Mouse (Mus musculus): ENCODE measurements around the gene Gp1ba.

DNA sequence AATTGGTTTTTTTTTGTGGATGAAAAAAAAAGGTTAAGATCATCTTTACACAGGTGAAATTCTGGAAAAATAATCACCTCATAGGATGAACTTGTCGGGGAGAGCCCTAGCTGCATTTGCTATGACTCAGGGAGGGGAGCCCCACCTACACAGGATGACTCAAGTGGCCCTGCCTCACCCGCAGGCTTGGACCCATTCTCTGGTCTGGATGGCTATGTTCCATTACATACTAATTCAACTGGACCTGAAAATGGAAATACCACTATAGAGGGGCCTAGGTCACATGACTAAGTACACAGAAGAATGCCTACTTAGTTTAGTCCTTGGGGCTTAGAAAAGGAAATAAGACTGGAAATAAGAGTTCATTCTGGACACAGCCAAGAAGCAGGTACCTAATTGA, 12.5 kb downstream of the Gp1ba start:
- no peak for TF ChIP-seq CTCF (IDR thresholded peaks at IDR 0.05; ENCODE audit: borderline replicate concordance, control insufficient read depth, extremely low read depth, insufficient read depth, low read length, poor library complexity)
- TF ChIP-seq POLR2A (IDR thresholded peaks at IDR 0.05; ENCODE audit: control insufficient read depth, extremely low read depth, insufficient read depth, low read length, poor library complexity), result no peak
